Mouse (Mus musculus) E14TG2a.4 (cell line): ENCODE data around the gene Snrnp200.
"Not testable (repeated sequence)": the region's sequence is repeated elsewhere in the genome, so short reads cannot be mapped to it uniquely, and the experiment has no call there.

Experiments
- CTCF ChIP-seq: conservative IDR thresholded peaks from 2 replicates; pipeline ENCODE4 v1.5.1; 2014; ENCODE audit warnings: low read length
- NANOG ChIP-seq: IDR thresholded peaks from 2 replicates; pipeline ENCODE4 v1.6.1; 2014; ENCODE audit warnings: borderline replicate concordance, low read length, mixed read lengths
- POU5F1 ChIP-seq: IDR thresholded peaks from 2 replicates; pipeline ENCODE4 v1.6.1; 2014; ENCODE audit warnings: low read length, borderline replicate concordance

- not testable (repeated sequence) for TF ChIP-seq CTCF, POU5F1, NANOG
Observed at GRCm38 (mm10) chr2:127166261-127166660, 41.9 kb upstream of the Snrnp200 start.
